Mouse (Mus musculus) monocyte, adult 2 months (primary cell): Measurements from ENCODE around the gene Vps13d.

Source experiments
- DNase-seq, 2 experiments: peaks; one replicate each; pipeline ENCODE4 v3.0.0; 2022; ENCODE audit warnings: low spot score in 2 of 2, low read depth in 1 of 2

Vps13d gene

GRCm38 (mm10) chr4:145041223-145041870 lies 153.5 kb downstream of the Vps13d start:
- DNase-seq, result no peak

- DNase-seq, result no peak
Measured at GRCm38 (mm10) chr4:145037631-145038416, 157.0 kb downstream of the Vps13d start.

- DNase-seq, result peak; percentile 28 to 51
Measured at GRCm38 (mm10) chr4:145037006-145037405, 157.8 kb downstream of the Vps13d start.

- no peak for DNase-seq
Measured at GRCm38 (mm10) chr4:145035450-145035849, 159.4 kb downstream of the Vps13d start.

GRCm38 (mm10) chr4:145034506-145035243 lies 160.1 kb downstream of the Vps13d start:
- no peak for DNase-seq

- no peak for DNase-seq
Measured at GRCm38 (mm10) chr4:145033392-145033791, 161.4 kb downstream of the Vps13d start.

GRCm38 (mm10) chr4:145032637-145033036 lies 162.2 kb downstream of the Vps13d start:
- DNase-seq, result no peak

- DNase-seq, result no peak
Measured at GRCm38 (mm10) chr4:145031510-145031909, 163.3 kb downstream of the Vps13d start.

- DNase-seq, result no peak
Measured at GRCm38 (mm10) chr4:145026449-145026851, 168.4 kb downstream of the Vps13d start.

- DNase-seq, result no peak
Measured at GRCm38 (mm10) chr4:145025409-145025762, 169.4 kb downstream of the Vps13d start.

GRCm38 (mm10) chr4:145024694-145025408 lies 170.0 kb downstream of the Vps13d start:
- DNase-seq, result no peak

GRCm38 (mm10) chr4:145023911-145024310 lies 170.9 kb downstream of the Vps13d start:
- DNase-seq, result no peak

- DNase-seq, result no peak
Measured at GRCm38 (mm10) chr4:145022815-145023214, 172.0 kb downstream of the Vps13d start.

- DNase-seq, result no peak
Measured at GRCm38 (mm10) chr4:145022211-145022610, 172.6 kb downstream of the Vps13d start.

- DNase-seq, result no peak
Measured at GRCm38 (mm10) chr4:145020383-145020782, 174.4 kb downstream of the Vps13d start.

GRCm38 (mm10) chr4:145019121-145019714 lies 175.6 kb downstream of the Vps13d start:
- no peak for DNase-seq

- DNase-seq, result no peak
Measured at GRCm38 (mm10) chr4:145017745-145018144, 177.1 kb downstream of the Vps13d start.

- no peak for DNase-seq
Measured at GRCm38 (mm10) chr4:145016669-145017068, 178.1 kb downstream of the Vps13d start.

- DNase-seq, result no peak
Measured at GRCm38 (mm10) chr4:145014632-145014960, 180.2 kb downstream of the Vps13d start.

GRCm38 (mm10) chr4:145013760-145014631 lies 180.8 kb downstream of the Vps13d start:
- DNase-seq, result no peak
